Mouse (Mus musculus): ENCODE measurements around the gene S100a11. TPM values are rescaled to one million over a fixed set of nuclear protein-coding genes. Genes with fewer than 3 reads are reported as not detected.

Gene S100a11
- total RNA-seq, 2 experiments from 2014 or later = 111 to 1,747 TPM

DNA sequence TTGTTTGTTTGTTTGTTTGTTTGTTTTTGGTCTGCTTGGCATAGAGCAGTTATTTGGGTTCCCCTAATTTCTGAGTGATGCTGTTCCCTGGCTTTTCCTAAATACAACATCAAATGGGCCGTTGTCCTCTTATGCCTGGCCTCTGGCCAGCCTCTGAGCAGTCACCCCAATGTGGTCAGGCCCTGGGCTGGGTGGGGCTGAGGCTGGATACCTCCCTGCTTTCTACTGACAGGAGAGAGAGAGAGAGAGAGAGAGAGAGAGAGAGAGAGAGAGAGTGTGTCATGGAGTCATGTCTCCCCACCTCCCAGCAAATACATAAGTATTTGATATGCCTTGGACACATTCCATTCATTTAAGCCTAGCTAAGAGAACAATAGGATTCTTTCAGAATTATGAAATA is 36.3 kb downstream of the S100a11 start:
- no peak for ATAC-seq (replicated peaks; ENCODE audit: poor library complexity)

DNA sequence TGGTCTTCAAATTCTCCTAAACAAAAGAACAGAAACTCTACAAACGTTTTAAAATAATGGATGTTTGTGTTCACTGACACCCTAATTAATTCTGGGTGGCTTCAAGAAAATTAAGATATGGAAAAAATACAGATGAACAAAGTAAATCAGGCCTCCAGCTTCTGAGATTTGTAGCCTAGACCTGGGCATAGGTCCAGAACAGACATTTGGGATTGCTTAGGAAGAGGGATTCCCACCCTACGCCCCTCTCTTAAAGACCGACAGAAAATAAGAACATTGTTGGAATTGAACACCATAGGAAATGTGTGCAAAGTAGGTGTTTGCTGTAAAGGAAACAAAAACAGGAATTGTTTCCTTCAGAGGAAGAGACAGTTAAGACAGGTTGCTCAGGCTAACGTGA is 37.2 kb downstream of the S100a11 start:
- ATAC-seq (replicated peaks; ENCODE audit: poor library complexity) = no peak

DNA sequence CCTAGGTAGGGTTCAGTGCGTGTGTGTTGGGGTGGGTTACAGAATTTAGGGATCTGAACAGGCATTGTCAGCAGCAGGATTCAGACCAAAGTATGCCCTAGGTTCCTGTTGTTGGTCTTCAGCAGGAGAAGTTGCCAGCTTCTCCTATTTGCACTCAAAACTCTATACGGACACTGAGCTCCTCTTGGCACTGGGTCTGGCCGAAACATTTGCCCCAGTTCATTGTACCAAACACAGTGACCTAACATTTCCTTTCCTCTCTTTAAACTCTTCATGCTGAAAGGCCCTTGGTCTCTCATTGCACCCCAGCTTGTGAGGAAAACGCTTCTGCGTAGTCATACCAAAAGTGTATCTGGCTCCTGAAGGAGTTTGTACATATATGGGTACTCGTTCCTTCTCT is 39.7 kb downstream of the S100a11 start:
- no peak for ATAC-seq (replicated peaks; ENCODE audit: poor library complexity)

DNA sequence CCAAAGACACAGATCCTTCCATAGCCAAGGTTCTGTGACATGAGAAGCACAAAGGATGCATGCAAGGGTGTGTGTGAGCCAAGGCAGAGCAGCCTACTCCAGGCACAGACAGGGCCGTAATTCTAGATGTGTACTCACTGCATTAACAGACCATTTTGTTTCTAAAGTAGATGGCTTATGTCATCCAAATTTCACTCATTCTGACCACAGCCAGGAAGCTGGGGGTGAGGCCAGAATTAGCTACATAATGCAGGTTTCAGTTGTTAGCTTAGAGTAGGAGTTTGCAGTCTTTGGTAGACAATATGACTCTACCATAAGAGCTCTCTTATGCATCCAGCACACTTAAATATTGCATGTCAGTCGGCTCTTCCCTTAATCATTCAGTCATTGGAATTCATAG is 42.1 kb downstream of the S100a11 start:
- peak; percentile 66 for ATAC-seq (replicated peaks; ENCODE audit: poor library complexity)

DNA sequence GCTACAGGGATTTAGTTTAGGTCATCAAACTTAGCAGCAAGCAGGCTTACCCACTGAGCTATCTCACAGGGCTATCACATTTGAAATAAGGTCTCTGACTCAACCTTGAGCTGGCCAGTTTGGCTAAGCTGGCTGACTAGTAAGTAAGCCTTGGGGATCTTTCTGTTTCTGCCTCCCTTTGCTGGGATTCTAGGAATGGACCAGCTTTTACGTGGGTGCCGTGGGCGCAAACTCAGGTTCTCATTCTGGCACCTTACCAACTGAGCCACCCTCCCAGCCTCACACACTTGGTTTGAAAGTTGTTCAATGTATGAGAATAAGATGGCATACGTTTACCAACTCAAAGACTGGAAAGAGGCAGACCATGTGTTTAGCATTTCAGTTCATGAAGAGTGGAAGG is 42.9 kb downstream of the S100a11 start:
- ATAC-seq (replicated peaks; ENCODE audit: poor library complexity) = no peak

DNA sequence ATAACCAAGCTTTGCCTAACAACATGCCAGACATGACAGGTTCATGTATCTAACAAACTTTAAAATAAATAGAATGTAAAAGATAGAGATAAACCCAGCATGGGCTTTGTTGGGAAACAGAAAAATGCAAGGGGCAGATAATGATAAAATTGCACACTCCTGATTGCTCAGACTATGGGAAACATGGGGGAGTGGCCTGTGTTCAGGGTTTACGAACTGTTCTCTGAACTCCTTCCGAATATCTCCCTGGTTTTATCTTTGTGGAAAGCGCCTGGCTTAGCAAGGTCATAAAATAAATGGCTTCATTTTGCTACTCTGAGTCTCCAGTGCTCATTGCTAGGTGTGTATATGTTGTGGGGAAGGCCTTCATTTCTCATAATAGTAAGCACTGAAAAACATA is 46.6 kb downstream of the S100a11 start:
- ATAC-seq (replicated peaks; ENCODE audit: poor library complexity) = peak; percentile 54

DNA sequence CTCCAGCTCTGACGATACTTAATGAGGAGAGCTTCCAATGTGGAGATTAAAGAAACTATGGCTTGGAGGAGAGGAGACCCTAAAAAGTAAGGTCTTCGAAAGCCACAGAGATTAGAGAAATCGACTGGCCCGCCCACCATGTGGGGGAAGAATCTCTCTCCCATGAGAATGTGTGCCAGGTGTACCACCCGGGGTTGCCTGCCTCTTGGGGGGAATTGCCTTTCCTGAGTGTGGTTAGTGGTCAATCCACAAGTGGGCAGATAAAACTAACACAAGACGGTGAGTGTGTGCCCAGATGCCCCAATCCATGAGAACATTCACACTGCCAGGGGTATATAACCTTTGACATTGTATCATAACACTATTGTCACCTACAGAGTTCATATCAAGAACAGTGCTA is 47.4 kb downstream of the S100a11 start:
- no peak for ATAC-seq (replicated peaks; ENCODE audit: poor library complexity)

DNA sequence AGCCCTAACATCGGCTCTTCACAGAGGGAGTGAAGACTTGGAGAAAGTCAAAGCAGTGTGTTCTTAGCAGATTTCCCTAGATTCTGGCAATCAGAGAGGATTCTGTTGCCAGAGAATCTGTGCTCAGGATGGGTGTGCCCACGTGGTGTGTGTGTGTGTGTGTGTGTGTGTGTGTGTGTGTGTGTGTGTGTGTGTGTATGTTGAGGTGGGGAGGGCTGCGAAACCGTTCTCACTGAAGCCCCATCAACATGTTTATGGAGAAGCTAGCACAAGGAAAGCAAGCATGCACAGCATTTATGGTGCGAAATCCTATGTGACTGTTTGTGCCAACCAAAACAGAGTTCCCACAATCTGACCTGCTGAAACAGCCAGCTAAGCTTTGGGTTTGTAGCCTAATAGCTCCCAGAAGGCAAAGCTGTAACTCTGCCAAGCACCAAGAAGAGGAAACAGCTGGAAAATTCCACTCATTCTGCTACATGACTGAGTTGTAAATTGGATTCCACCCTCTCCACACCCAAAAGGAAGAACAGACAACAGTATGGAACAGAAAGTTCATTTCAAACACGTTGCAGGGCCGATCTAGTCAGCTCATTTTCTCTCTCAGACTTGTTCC is 48.2 kb downstream of the S100a11 start:
- no peak for ATAC-seq (replicated peaks; ENCODE audit: poor library complexity)

DNA sequence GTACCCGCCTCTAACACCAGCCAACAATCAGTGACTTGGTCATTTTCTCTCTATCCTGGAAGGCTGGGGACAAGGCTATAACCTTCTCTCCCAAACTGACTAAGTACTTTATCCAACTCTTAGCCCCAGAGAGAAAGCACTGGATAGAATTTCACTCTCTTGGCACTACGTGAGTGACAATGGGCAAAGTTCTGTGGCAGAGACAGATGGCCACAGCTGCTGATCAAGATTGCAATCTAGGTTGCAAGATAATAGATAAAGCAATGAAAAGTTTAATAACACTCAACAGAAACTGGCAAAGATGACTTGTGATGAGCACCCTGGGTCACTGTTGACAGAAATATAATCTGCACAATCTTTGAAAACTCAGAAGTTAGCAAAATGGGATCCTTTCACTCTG is 48.8 kb downstream of the S100a11 start:
- no peak for ATAC-seq (replicated peaks; ENCODE audit: poor library complexity)

DNA sequence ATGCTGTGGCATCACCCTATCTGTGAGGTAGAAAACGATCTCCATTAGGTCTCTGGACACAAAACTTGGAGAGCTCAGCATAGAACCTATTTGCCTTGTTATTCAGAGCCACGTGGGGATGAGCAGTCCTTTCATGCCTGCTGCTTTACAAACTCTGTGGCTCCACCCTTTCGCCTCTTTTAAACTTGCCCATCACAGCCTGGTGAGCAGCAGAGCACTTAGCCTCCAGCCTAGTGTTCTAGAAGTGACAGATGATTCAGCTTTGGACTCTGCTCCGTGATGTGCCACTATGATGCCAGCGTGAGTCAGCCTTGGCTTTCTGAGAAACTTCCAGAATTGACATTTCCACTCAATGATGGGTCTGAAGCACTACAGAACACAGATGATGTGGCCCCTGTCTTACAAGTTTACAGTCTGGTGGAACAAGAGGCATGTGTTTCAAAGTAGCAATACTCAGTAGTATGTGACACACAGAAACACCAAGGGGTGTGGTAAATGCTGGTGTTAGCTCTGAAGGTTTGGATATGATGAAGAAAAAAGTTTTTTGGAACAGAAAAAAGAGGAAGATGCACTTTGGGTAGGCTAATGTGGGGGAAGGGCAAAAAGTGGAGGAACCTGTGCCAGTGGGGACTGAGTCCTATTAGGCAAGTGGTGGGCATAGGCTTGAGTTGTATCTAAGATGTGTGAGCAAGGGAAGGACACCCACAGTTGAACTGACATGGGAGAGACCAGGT is 51.9 kb downstream of the S100a11 start:
- peak; percentile 84 for ATAC-seq (replicated peaks; ENCODE audit: poor library complexity)

Other genes starting within 250 kb of the S100a11 start
- not detected in 2 replicates for gene Flg, start 247.0 kb upstream of the S100a11 start, total RNA-seq (2015)
- not detected in 2 replicates for gene Flg, start 247.0 kb upstream of the S100a11 start, total RNA-seq (2017)
- not detected in 2 replicates for gene Hrnr, start 200.7 kb upstream of the S100a11 start, total RNA-seq (2015)
- not detected in 2 replicates for gene Hrnr, start 200.7 kb upstream of the S100a11 start, total RNA-seq (2017)
- gene Rptn, start 126.8 kb upstream of the S100a11 start, total RNA-seq (2015) = not detected in 2 replicates
- gene Rptn, start 126.8 kb upstream of the S100a11 start, total RNA-seq (2017) = not detected in 2 replicates
- 0.20 and 0.24 TPM in 2 replicates for gene Tchh, start 78.2 kb upstream of the S100a11 start, total RNA-seq (2015)
- gene Tchh, start 78.2 kb upstream of the S100a11 start, total RNA-seq (2017) = 0.10 TPM in 1 of 2 replicates, not detected in the other
- not detected in 2 replicates for gene Tchhl1, start 51.7 kb upstream of the S100a11 start, total RNA-seq (2015)
- not detected in 2 replicates for gene Tchhl1, start 51.7 kb upstream of the S100a11 start, total RNA-seq (2017)
- gene S100a10, start 34.6 kb downstream of the S100a11 start, total RNA-seq (2015) = 146 and 155 TPM in 2 replicates
- 217 and 260 TPM in 2 replicates for gene S100a10, start 34.6 kb downstream of the S100a11 start, total RNA-seq (2017)
- not detected in 2 replicates for gene Tdpoz2, start 132.2 kb downstream of the S100a11 start, total RNA-seq (2015)
- gene Tdpoz2, start 132.2 kb downstream of the S100a11 start, total RNA-seq (2017) = not detected in 2 replicates
- gene Tdpoz1, start 155.8 kb downstream of the S100a11 start, total RNA-seq (2015) = not detected in 2 replicates
- not detected in 2 replicates for gene Tdpoz1, start 155.8 kb downstream of the S100a11 start, total RNA-seq (2017)
- not detected in 2 replicates for gene Gm37596, start 172.6 kb downstream of the S100a11 start, total RNA-seq (2015)
- gene Gm37596, start 172.6 kb downstream of the S100a11 start, total RNA-seq (2017) = not detected in 2 replicates